Mouse (Mus musculus): ENCODE results near the gene Gm17604. TPM values are rescaled to one million over a fixed set of nuclear protein-coding genes. Genes with fewer than 3 reads are reported as not detected.

The Gm17604 gene
- polyA plus RNA-seq (2015; fragmentation: Nextera tagmentation; extraction: Ambion mirVana): not detected in 2 replicates

DNA sequence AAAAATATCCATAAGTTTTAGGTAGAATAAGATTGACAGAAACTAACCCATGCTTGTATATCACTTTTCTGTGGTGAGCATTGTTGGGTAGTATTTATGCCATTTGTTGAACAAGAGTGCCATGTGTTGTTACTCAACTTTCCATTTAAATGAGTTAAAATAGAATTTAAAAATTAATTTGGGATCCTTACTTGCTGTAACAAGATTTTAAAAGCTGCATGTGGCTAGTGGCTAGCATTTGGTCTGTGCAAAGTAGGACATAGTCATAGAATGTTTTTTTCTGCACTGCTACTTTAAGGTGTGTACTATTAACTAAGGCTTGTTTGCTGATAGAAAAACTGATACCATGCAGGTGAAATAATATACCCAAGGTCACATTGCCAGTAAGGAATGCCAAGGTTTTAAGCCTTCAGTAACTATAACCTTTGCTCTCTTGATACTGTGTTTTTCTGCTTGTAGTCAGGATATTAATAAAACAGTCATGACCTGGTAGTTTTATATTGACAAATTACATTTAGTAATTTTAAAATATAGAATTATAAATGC, at the start of gene Gm17604:
Gm17604 (minus strand) TSS at position 51 of the 546 bp plus-strand sequence.
- H3K4me2 ChIP-seq: no peak within 1 kb of the TSS
- no peak within 1 kb of the TSS for H3K27ac ChIP-seq
- H3K9ac ChIP-seq: no peak within 1 kb of the TSS
- no peaks in the 10 kb centered on the region for H3K4me1 ChIP-seq (replicated peaks)
- DNase-seq (no peak), ATAC-seq (ENCODE audit: low read depth) (no peak)
- H3K9me3 ChIP-seq (replicated peaks): no peaks in the 10 kb centered on the region
- no peaks in the 10 kb centered on the region for H3K27me3 ChIP-seq
- no peak within 1 kb of the TSS for H3K4me3 ChIP-seq (replicated peaks)
- H3K36me3 ChIP-seq: no peaks in the 10 kb centered on the region

DNA sequence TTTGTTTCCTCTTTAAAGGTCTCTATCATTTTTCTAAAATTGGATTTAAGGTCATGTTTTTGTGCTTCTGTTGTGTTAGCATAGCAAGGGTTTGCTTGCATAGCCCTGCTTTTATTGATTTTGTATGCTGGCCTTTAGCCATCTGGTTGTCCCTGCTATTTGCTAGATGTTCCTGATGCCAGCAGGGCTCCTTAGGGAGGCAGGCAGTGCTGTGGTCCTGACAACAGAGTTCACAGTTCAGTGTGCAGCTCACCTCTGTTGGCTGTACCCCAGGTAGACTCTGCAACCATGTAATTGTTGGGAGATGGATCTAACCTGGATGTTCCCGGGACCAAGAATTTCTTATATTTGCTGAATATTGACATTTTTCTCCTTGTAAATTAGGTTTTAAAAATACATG, 45.3 kb upstream of the Gm17604 start:
- H3K36me3 ChIP-seq: no peaks in the 10 kb centered on the region
- no peak overlapping the region for H3K4me2 ChIP-seq
- ATAC-seq (ENCODE audit: low read depth): peak; percentile 45; the same call in 1 of the 2 replicates
- DNase-seq: no peak
- H3K4me3 ChIP-seq (replicated peaks): no peak overlapping the region
- H3K4me1 ChIP-seq (replicated peaks): no peaks in the 10 kb centered on the region
- no peak overlapping the region for H3K9ac ChIP-seq
- no peak overlapping the region for H3K27ac ChIP-seq
- H3K27me3 ChIP-seq: no peaks in the 10 kb centered on the region
- H3K9me3 ChIP-seq (replicated peaks): no peaks in the 10 kb centered on the region
- WGBS (ENCODE audit: insufficient replicate concordance): 87% methylated on average over 1 of the region's 1 CpGs

DNA sequence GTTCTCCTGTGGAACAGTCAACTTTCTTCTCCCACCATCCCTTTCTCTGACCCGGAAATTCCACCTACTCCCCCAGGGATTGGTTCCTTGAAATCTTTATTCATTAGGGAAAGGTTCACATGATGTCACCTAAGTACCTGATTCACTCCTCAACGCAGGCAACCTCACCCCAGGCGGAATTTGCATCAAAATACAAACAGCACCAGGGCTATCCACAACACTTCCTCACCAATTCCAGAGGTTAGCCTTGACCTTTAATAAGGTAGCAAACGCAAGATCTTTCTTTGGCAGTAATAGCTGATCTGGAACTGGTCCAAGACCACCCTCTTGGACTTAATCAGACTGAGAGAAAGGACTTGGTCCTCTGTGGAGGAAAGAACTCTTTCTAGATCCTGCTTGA, 1.5 kb downstream of the Gm17604 start:
- no peaks in the 10 kb centered on the region for H3K27me3 ChIP-seq
- no peak overlapping the region for H3K4me3 ChIP-seq (replicated peaks)
- H3K4me2 ChIP-seq: no peak overlapping the region
- WGBS (ENCODE audit: insufficient replicate concordance): 31% methylated on average over 4 of the region's 4 CpGs
- no peak overlapping the region for H3K27ac ChIP-seq
- no peaks in the 10 kb centered on the region for H3K4me1 ChIP-seq (replicated peaks)
- H3K9ac ChIP-seq: no peak overlapping the region
- ATAC-seq (ENCODE audit: low read depth): no peak
- H3K36me3 ChIP-seq: no peaks in the 10 kb centered on the region
- no peak for DNase-seq
- H3K9me3 ChIP-seq (replicated peaks): no peaks in the 10 kb centered on the region

DNA sequence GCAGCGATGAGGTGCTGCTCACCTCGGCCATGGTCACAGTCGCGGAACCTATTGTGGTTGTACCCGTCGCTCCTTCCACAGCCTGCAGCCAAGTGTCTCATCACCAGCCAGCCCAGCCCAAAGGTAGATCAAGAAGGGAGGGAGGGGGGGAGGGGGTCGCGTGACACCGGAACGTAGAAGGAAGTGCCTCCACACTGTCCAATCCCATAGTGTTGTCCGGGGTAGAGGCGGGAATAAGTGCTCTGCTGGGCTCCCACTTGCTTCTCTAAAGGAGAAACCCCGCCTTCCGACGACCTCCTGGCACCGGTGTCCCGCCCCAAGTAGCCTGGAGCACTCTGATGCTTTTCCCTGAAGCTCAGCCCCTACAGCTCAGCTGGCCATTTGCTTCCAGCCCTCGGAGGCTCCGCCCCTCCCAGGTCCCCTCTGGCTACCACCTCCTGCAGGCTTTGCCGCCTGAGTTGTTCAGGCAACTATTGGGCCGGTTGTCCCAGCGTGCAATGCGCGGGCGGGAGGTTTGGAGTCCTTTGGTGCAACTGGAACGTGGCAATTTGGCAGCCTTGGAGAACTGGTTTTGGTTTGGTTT, 24.3 kb downstream of the Gm17604 start, which contains the start of the genes Mospd2 and Fancb:
Mospd2 (minus strand) TSS at position 183 of the 583 bp plus-strand sequence.
Fancb (plus strand) TSS at position 400 of the 583 bp plus-strand sequence.
- peak within 1 kb of the TSS; percentile 66 for H3K4me3 ChIP-seq (replicated peaks)
- peak within 1 kb of the TSS; percentile 69 for H3K4me2 ChIP-seq
- ATAC-seq (ENCODE audit: low read depth) (peak; percentile 98), DNase-seq (peak; percentile 84)
- H3K9ac ChIP-seq: peak within 1 kb of the TSS; percentile 73
- H3K4me1 ChIP-seq (replicated peaks): peaks cover 3% of the 10 kb centered on the region
- peak within 1 kb of the TSS; percentile 43; the same call in 1 of the 2 replicates for H3K27ac ChIP-seq
- no peaks in the 10 kb centered on the region for H3K27me3 ChIP-seq
- no peaks in the 10 kb centered on the region for H3K9me3 ChIP-seq (replicated peaks)
- 13% methylated on average over 26 of the region's 26 CpGs for WGBS (ENCODE audit: insufficient replicate concordance)
- no peaks in the 10 kb centered on the region for H3K36me3 ChIP-seq

GRCm38 (mm10) chrX:164978866-164979265, 25.8 kb downstream of the Gm17604 start:
- H3K27ac ChIP-seq: no peak overlapping the region
- no peaks in the 10 kb centered on the region for H3K36me3 ChIP-seq
- DNase-seq (no peak), ATAC-seq (ENCODE audit: low read depth) (no peak)
- H3K27me3 ChIP-seq: no peaks in the 10 kb centered on the region
- WGBS (ENCODE audit: insufficient replicate concordance): 81% methylated on average over 2 of the region's 2 CpGs
- peaks cover 3% of the 10 kb centered on the region for H3K4me1 ChIP-seq (replicated peaks)
- peak overlapping the region; percentile 69; the same call in 1 of the 2 replicates for H3K4me2 ChIP-seq
- no peak overlapping the region for H3K9ac ChIP-seq
- H3K4me3 ChIP-seq (replicated peaks): no peak overlapping the region
- no peaks in the 10 kb centered on the region for H3K9me3 ChIP-seq (replicated peaks)

DNA sequence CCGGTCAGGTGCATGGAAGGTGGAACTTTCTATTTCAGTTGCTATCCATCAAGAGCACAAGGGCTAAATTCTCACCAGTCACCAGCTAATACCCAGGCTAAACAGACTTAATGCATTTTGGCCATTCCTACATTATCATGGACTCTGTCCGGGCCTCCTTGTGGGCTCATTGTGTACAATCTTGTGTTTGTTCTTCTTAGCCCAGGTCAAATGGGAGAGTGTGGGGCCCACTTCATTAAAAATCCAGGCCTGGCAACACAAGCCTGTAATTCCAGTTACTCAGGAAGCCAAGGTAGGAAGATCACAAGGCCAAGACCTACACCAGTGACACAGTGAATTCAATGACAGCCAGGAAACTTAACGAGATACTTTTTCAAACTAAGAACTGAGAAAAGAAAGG, 33.4 kb downstream of the Gm17604 start:
- H3K4me3 ChIP-seq (replicated peaks): no peak overlapping the region
- no peaks in the 10 kb centered on the region for H3K27me3 ChIP-seq
- H3K9me3 ChIP-seq (replicated peaks): no peaks in the 10 kb centered on the region
- H3K4me1 ChIP-seq (replicated peaks): no peaks in the 10 kb centered on the region
- no peak overlapping the region for H3K4me2 ChIP-seq
- DNase-seq (no peak), ATAC-seq (ENCODE audit: low read depth) (no peak)
- no peak overlapping the region for H3K27ac ChIP-seq
- WGBS (ENCODE audit: insufficient replicate concordance): 79% methylated on average over 3 of the region's 3 CpGs
- H3K9ac ChIP-seq: no peak overlapping the region
- H3K36me3 ChIP-seq: no peaks in the 10 kb centered on the region

DNA sequence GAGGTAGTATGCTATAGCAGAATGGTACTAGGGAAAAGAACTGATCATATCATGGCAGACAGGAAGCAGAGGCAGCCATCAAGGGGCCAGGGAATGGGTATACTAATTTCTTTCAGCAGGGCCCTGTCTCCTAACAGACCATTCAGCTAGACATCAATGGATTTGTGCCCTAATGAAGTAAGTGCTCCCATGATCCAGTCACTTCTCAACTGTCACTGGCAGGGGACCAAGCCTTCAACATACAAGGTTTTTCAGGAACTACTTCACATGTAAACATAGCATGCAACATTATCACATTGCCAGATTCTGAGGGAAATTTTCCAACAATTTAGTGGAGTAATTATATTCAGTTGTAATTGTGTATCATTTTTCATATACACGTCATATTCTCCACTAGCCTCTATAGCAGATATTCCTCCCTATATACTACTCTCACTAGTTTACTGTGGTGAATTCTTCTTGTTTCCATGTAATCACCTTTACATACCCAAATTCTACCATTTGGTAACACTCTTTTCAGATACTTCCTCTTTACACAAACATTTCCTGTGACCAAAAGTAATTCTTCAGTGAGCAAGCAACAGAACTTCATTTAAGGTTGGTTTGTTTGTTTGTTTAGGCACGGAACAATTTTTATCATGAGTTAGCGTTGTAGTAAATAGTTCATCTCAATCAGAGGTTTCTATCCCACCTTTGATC, 38.7 kb downstream of the Gm17604 start:
- Histone ChIP-seq H3K27ac (no peak overlapping the region), H3K4me1 (replicated peaks) (no peaks in the 10 kb centered on the region), H3K4me3 (replicated peaks) (no peak overlapping the region), H3K9me3 (replicated peaks) (no peaks in the 10 kb centered on the region), H3K9ac (no peak overlapping the region), H3K27me3 (no peaks in the 10 kb centered on the region), H3K36me3 (0 out of 2 replicates have a peak, but pooled peaks cover 2% of the 10 kb centered on the region), H3K4me2 (no peak overlapping the region)
- WGBS (ENCODE audit: insufficient replicate concordance): 61% methylated on average over 3 of the region's 3 CpGs
- DNase-seq: no peak
- no peak for ATAC-seq (ENCODE audit: low read depth)

Other genes with a start within 250 kb of the Gm17604 start
- gene Mospd2, start 24.5 kb downstream of the Gm17604 start, polyA plus RNA-seq (2015; fragmentation: Nextera tagmentation; extraction: Ambion mirVana): 6.5 and 8.3 TPM in 2 replicates
- gene Fancb, start 24.2 kb downstream of the Gm17604 start, polyA plus RNA-seq (2015; fragmentation: Nextera tagmentation; extraction: Ambion mirVana): 6.4 and 8.4 TPM in 2 replicates